Mouse (Mus musculus) MN1 (cell line): ENCODE measurements around the gene Wdr27.
"Not testable (repeated sequence)": the region's sequence is repeated elsewhere in the genome, so short reads cannot be mapped to it uniquely, and the experiment has no call there.

Experiments
- DNase-seq: peaks from one replicate; pipeline ENCODE4 v3.0.0-alpha.2; 2016; ENCODE audit warnings: low spot score

Wdr27 gene

GRCm38 (mm10) chr17:14943009-14943728 is at the start of gene Wdr27, which contains the start of gene 1600012H06Rik:
Wdr27 (minus strand) TSS chr17:14943158.
1600012H06Rik (plus strand) TSS chr17:14943184.
- DNase-seq = peak; percentile 100

- DNase-seq = not testable (repeated sequence)
Measured at GRCm38 (mm10) chr17:14992522-14993138, 49.7 kb upstream of the Wdr27 start.

- DNase-seq = not testable (repeated sequence)
Measured at GRCm38 (mm10) chr17:14990116-14990702, 47.3 kb upstream of the Wdr27 start.

GRCm38 (mm10) chr17:14978362-14979038 is 35.5 kb upstream of the Wdr27 start, which contains the start of the genes 9030025P20Rik and Gm3417:
9030025P20Rik (plus strand) TSS chr17:14978468.
Gm3417 (minus strand) TSS chr17:14978790.
- DNase-seq = not testable (repeated sequence)

GRCm38 (mm10) chr17:14977718-14978361 is 34.9 kb upstream of the Wdr27 start:
- not testable (repeated sequence) for DNase-seq

GRCm38 (mm10) chr17:14968373-14968913 is 25.5 kb upstream of the Wdr27 start:
- not testable (repeated sequence) for DNase-seq

GRCm38 (mm10) chr17:14961557-14962154 is 18.7 kb upstream of the Wdr27 start:
- not testable (repeated sequence) for DNase-seq

- DNase-seq = peak; percentile 38
Measured at GRCm38 (mm10) chr17:14960951-14961556, 18.1 kb upstream of the Wdr27 start, which contains the start of gene Phf10. Phf10 (minus strand) TSS chr17:14961273.

GRCm38 (mm10) chr17:14960520-14960919 is 17.6 kb upstream of the Wdr27 start:
- DNase-seq = no peak

GRCm38 (mm10) chr17:14959979-14960378 is 17.0 kb upstream of the Wdr27 start:
- peak; percentile 60 for DNase-seq

GRCm38 (mm10) chr17:14958686-14959327 is 15.8 kb upstream of the Wdr27 start:
- no peak for DNase-seq

- no peak for DNase-seq
Measured at GRCm38 (mm10) chr17:14953452-14953851, 10.5 kb upstream of the Wdr27 start.

- no peak for DNase-seq
Measured at GRCm38 (mm10) chr17:14949161-14949827, 6.3 kb upstream of the Wdr27 start.

GRCm38 (mm10) chr17:14944551-14944950 is 1.6 kb upstream of the Wdr27 start:
- DNase-seq = no peak

GRCm38 (mm10) chr17:14943729-14944059 is 736 bp upstream of the Wdr27 start:
- no peak for DNase-seq

- not testable (repeated sequence) for DNase-seq
Measured at GRCm38 (mm10) chr17:14942181-14942580, 777 bp downstream of the Wdr27 start.

GRCm38 (mm10) chr17:14935841-14936605 is 6.9 kb downstream of the Wdr27 start:
- no peak for DNase-seq

- DNase-seq = not testable (repeated sequence)
Measured at GRCm38 (mm10) chr17:14935280-14935679, 7.7 kb downstream of the Wdr27 start.

GRCm38 (mm10) chr17:14931469-14931868 is 11.5 kb downstream of the Wdr27 start:
- DNase-seq = no peak
